Mouse (Mus musculus): ENCODE measurements around the gene Olfr1391. TPM values are rescaled to one million over a fixed set of nuclear protein-coding genes. Genes with fewer than 3 reads are reported as not detected.

Olfr1391 gene
- polyA plus RNA-seq, 1 experiment from 2014 or later, result not detected

Other genes starting within 250 kb of the Olfr1391 start
- 0.64 and 6.6 TPM in 2 replicates for gene Ifi47, start 246.2 kb upstream of the Olfr1391 start, polyA plus RNA-seq (2015; fragmentation: Nextera tagmentation; extraction: Ambion mirVana)
- gene Olfr1396, start 207.9 kb upstream of the Olfr1391 start, polyA plus RNA-seq (2015; fragmentation: Nextera tagmentation; extraction: Ambion mirVana), result not detected in 2 replicates
- not detected in 2 replicates for gene Olfr1395, start 180.5 kb upstream of the Olfr1391 start, polyA plus RNA-seq (2015; fragmentation: Nextera tagmentation; extraction: Ambion mirVana)
- gene Olfr1394, start 168.4 kb upstream of the Olfr1391 start, polyA plus RNA-seq (2015; fragmentation: Nextera tagmentation; extraction: Ambion mirVana), result not detected in 2 replicates
- 0.17 and 0.59 TPM in 2 replicates for gene Btnl9, start 135.6 kb upstream of the Olfr1391 start, polyA plus RNA-seq (2015; fragmentation: Nextera tagmentation; extraction: Ambion mirVana)
- gene Zfp62, start 119.5 kb upstream of the Olfr1391 start, polyA plus RNA-seq (2015; fragmentation: Nextera tagmentation; extraction: Ambion mirVana), result 33.6 and 38.2 TPM in 2 replicates
- gene Mgat1, start 78.6 kb upstream of the Olfr1391 start, polyA plus RNA-seq (2015; fragmentation: Nextera tagmentation; extraction: Ambion mirVana), result 34.0 and 46.2 TPM in 2 replicates
- gene Olfr1393, start 44.4 kb upstream of the Olfr1391 start, polyA plus RNA-seq (2015; fragmentation: Nextera tagmentation; extraction: Ambion mirVana), result not detected in 2 replicates
- not detected in 2 replicates for gene Olfr1392, start 37.5 kb upstream of the Olfr1391 start, polyA plus RNA-seq (2015; fragmentation: Nextera tagmentation; extraction: Ambion mirVana)
- gene Olfr10, start 18.0 kb upstream of the Olfr1391 start, polyA plus RNA-seq (2015; fragmentation: Nextera tagmentation; extraction: Ambion mirVana), result not detected in 2 replicates
- not detected in 2 replicates for gene Olfr1390, start 12.4 kb downstream of the Olfr1391 start, polyA plus RNA-seq (2015; fragmentation: Nextera tagmentation; extraction: Ambion mirVana)
- not detected in 2 replicates for gene Olfr1389, start 100.3 kb downstream of the Olfr1391 start, polyA plus RNA-seq (2015; fragmentation: Nextera tagmentation; extraction: Ambion mirVana)
- gene Olfr1388, start 113.9 kb downstream of the Olfr1391 start, polyA plus RNA-seq (2015; fragmentation: Nextera tagmentation; extraction: Ambion mirVana), result not detected in 2 replicates
- gene Olfr1387, start 132.6 kb downstream of the Olfr1391 start, polyA plus RNA-seq (2015; fragmentation: Nextera tagmentation; extraction: Ambion mirVana), result not detected in 2 replicates
- gene Olfr1386, start 142.3 kb downstream of the Olfr1391 start, polyA plus RNA-seq (2015; fragmentation: Nextera tagmentation; extraction: Ambion mirVana), result not detected in 2 replicates
- not detected in 2 replicates for gene Olfr1385, start 166.3 kb downstream of the Olfr1391 start, polyA plus RNA-seq (2015; fragmentation: Nextera tagmentation; extraction: Ambion mirVana)
- gene Olfr1384, start 184.0 kb downstream of the Olfr1391 start, polyA plus RNA-seq (2015; fragmentation: Nextera tagmentation; extraction: Ambion mirVana), result not detected in 2 replicates
- gene Olfr1383, start 196.9 kb downstream of the Olfr1391 start, polyA plus RNA-seq (2015; fragmentation: Nextera tagmentation; extraction: Ambion mirVana), result not detected in 2 replicates
- gene Olfr1382, start 205.5 kb downstream of the Olfr1391 start, polyA plus RNA-seq (2015; fragmentation: Nextera tagmentation; extraction: Ambion mirVana), result not detected in 2 replicates
- gene Olfr1381, start 220.7 kb downstream of the Olfr1391 start, polyA plus RNA-seq (2015; fragmentation: Nextera tagmentation; extraction: Ambion mirVana), result not detected in 2 replicates
- gene Olfr1380, start 234.1 kb downstream of the Olfr1391 start, polyA plus RNA-seq (2015; fragmentation: Nextera tagmentation; extraction: Ambion mirVana), result not detected in 2 replicates

All from neural tube, embryonic 15.5 days (tissue).